Mouse (Mus musculus): ENCODE data around the gene Mog. TPM values are rescaled to one million over a fixed set of nuclear protein-coding genes. Genes with fewer than 3 reads are reported as not detected.

Gene Mog
- total RNA-seq (2021) (not detected), polyA plus RNA-seq (2012; rRNA removed) (0.09 TPM in 1 of 2 replicates, not detected in the other)
- long read RNA-seq, result 0 reads

DNA sequence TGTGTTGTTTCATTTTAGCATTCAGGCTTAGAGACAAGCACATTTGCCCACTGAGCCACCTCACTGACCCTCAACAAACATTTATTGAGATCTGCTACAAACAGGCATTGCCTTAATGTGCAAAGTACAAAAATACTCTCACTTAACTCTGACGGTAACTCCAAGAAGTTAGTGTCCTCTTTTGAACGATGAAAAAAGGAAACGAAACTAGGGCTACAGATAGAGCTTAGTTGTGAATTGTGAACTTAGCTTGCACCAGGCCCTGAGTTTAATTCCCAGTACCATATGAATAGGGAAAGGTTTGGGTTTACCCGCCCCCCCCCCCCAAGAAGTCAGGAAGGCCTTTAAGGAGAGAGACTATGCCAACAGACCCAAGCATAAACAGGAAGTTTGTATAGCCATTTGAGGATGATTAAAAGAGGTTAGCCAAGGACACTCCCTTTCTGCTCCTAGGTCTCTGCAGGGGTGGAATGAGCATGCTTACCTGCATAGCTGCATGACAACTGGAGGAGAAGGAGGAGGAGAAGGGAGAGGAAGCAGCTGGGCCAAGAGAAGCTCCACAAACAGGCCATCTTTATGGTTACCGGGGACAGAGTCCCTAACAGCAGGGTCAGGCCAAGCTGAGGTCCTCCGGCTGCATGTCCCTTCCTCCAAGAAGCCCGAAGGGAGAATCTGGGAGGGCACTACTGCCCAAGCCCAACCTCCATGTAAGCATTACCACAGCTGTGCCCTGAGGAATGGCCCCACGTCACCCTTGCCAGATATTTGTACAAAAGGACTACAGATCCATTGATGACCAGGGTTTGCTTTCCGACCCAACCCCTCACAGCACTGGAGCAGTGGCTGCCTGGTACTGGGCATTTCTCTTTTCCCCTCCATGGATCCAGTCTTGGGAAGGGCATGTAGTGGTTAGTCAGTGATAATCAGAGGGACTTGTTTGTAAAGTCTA, at the start of gene Mog:
Mog (minus strand) TSS at position 771 of the 949 bp plus-strand sequence.
- TF ChIP-seq EP300 (IDR thresholded peaks at IDR 0.05; ENCODE audit: insufficient read depth, low read depth, low read length) (no peak), POLR2A (IDR thresholded peaks at IDR 0.05; ENCODE audit: insufficient read depth, low read depth, low read length) (no peak), CTCF (IDR thresholded peaks at IDR 0.05) (no peak)
- intact Hi-C loops (cut with DNase I), result no loop called here
- WGBS, result 72% methylated on average over 9 of the region's 9 CpGs

DNA sequence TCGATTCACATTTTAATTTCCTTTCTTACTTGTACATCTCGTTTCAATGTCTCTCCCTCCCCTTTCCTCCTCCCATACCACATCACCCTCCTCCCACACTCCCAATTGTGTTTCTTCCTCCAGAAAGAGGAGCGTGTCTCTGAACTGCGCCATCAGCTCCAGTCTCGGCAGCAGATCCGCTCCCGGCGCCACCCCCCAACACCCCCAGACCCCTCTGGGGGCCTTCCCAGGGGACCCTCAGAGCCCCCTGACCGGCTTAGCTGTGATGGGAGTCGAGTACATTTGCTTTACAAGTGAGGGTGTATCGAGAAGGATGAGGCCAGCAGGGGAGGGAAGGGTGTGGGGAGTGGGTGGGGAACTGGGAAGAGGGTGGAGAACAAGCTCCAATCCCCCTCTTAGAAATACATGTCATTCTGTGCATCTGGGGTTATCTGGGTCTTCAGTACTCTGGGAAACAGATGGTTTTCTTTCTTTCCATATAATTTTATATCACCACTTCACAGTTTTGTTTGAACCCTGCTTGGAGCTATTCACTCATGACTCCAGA, 49.6 kb upstream of the Mog start:
- H3K4me1 ChIP-seq (ENCODE audit: control insufficient read depth, insufficient read depth, low read length), result no peaks in the 10 kb centered on the region
- no peaks in the 10 kb centered on the region for H3K27me3 ChIP-seq (ENCODE audit: control insufficient read depth, insufficient read depth, low read length)
- no peaks in the 10 kb centered on the region for H3K79me2 ChIP-seq (replicated peaks; ENCODE audit: control insufficient read depth, insufficient read depth, low read length)
- DNase-seq, result no peak
- no peaks in the 10 kb centered on the region for H3K36me3 ChIP-seq (ENCODE audit: control insufficient read depth, insufficient read depth, low read length)
- TF ChIP-seq CTCF (IDR thresholded peaks at IDR 0.05), result no peak
- TF ChIP-seq POLR2A (IDR thresholded peaks at IDR 0.05; ENCODE audit: insufficient read depth, low read depth, low read length), result no peak
- TF ChIP-seq EP300 (IDR thresholded peaks at IDR 0.05; ENCODE audit: insufficient read depth, low read depth, low read length), result no peak
- no peak overlapping the region for H3K4me3 ChIP-seq
- no peak overlapping the region for H3K9ac ChIP-seq (ENCODE audit: low read depth, low read length)
- 63% methylated on average over 11 of the region's 11 CpGs for WGBS
- no peak overlapping the region for H3K27ac ChIP-seq
- intact Hi-C loops (cut with DNase I), result no loop called here

More for the DNA sequence above, at the start of gene Mog:
- Histone ChIP-seq H3K79me2 (replicated peaks; ENCODE audit: control insufficient read depth, insufficient read depth, low read length) (no peaks in the 10 kb centered on the region), H3K27ac (no peak within 1 kb of the TSS), H3K27me3 (ENCODE audit: control insufficient read depth, insufficient read depth, low read length) (no peaks in the 10 kb centered on the region), H3K4me1 (ENCODE audit: control insufficient read depth, insufficient read depth, low read length) (no peaks in the 10 kb centered on the region), H3K4me3 (no peak within 1 kb of the TSS), H3K36me3 (ENCODE audit: control insufficient read depth, insufficient read depth, low read length) (no peaks in the 10 kb centered on the region), H3K9ac (ENCODE audit: low read depth, low read length) (no peak within 1 kb of the TSS)
- DNase-seq, result peak in 1 of 2 experiments; percentile 16

DNA sequence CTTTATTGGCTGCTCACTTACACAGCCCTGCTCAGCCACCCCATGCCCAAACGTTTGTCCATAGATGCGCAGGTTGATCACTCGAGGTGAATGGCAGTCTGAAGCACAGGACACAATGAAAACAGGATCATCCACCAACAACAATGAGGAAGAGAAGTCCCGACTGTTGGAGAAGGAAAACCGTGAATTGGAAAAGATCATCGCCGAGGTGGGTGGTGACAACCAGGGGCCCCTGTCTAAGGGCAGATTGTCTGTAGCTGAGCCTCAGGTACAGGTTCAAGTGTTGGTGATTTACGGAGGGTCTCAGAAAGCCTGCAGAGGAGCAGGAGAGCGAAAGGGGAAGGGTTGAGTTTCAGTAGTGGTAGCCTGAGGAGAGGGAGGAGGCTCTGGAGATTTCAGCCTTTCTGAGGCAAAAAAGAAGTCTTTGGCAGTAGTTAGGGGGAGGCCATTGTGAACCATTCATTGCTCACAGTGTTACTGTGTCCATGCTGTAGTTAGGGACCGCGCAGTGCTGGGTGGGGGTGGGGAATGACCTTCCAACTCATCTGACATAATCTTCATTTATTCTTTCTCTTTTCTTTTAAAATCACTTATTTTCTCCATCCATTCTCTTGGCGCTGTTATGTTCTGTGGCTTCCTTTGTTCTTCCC, 49.0 kb upstream of the Mog start:
- 82% methylated on average over 12 of the region's 12 CpGs for WGBS
- intact Hi-C loops (cut with DNase I), result no loop called here
- Histone ChIP-seq H3K79me2 (replicated peaks; ENCODE audit: control insufficient read depth, insufficient read depth, low read length) (no peaks in the 10 kb centered on the region), H3K9ac (ENCODE audit: low read depth, low read length) (no peak overlapping the region), H3K27ac (no peak overlapping the region), H3K4me1 (ENCODE audit: control insufficient read depth, insufficient read depth, low read length) (no peaks in the 10 kb centered on the region), H3K27me3 (ENCODE audit: control insufficient read depth, insufficient read depth, low read length) (no peaks in the 10 kb centered on the region), H3K36me3 (ENCODE audit: control insufficient read depth, insufficient read depth, low read length) (no peaks in the 10 kb centered on the region), H3K4me3 (no peak overlapping the region)
- no peak for DNase-seq
- TF ChIP-seq EP300 (IDR thresholded peaks at IDR 0.05; ENCODE audit: insufficient read depth, low read depth, low read length) (no peak), POLR2A (IDR thresholded peaks at IDR 0.05; ENCODE audit: insufficient read depth, low read depth, low read length) (no peak), CTCF (IDR thresholded peaks at IDR 0.05) (no peak)

DNA sequence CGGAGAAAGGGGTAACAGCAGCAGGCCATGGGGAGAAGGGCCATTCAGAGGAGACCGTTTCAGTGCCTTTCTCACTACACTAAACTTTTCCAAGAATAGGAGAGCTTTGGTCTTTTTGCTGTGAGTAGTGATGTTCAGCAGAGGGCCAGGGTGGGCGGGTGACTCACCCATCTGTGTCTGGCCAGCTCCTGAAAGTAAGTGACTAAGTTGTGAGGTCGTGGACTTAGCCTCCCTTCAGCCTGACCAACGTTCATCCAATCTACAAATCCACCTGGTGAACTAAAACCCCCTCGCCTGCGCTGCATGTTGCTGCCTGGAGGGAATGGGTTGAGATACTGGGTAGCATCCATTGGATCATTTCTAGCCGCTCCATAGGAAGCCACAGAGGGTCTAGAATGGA, 46.9 kb upstream of the Mog start:
- no peaks in the 10 kb centered on the region for H3K36me3 ChIP-seq (ENCODE audit: control insufficient read depth, insufficient read depth, low read length)

DNA sequence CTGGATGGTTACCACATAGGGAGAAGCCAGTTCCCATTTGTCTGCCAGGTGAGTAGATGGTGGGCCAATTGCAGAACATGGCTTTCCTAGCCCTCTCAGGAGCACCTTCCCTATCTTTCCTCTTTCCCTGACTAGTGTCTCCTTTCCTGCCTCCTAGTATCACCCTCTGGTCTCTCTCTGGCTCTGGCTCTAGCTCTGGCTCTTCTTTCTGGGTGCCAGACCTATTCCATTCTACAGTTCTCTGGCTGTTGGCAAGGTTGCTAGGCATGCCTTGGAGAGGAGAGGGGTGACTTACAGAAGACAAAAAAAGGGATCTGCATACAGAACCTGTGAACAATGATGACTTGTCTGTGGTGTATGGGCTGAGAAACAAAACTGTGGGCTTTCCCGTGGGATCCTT, 44.7 kb upstream of the Mog start:
- no peak overlapping the region for H3K27ac ChIP-seq
- TF ChIP-seq POLR2A (IDR thresholded peaks at IDR 0.05; ENCODE audit: insufficient read depth, low read depth, low read length) (no peak), EP300 (IDR thresholded peaks at IDR 0.05; ENCODE audit: insufficient read depth, low read depth, low read length) (no peak), CTCF (IDR thresholded peaks at IDR 0.05) (no peak)
- H3K36me3 ChIP-seq (ENCODE audit: control insufficient read depth, insufficient read depth, low read length), result no peaks in the 10 kb centered on the region
- no peaks in the 10 kb centered on the region for H3K27me3 ChIP-seq (ENCODE audit: control insufficient read depth, insufficient read depth, low read length)
- no peak overlapping the region for H3K4me3 ChIP-seq
- 85% methylated on average over 1 of the region's 1 CpGs for WGBS
- no peak for DNase-seq
- intact Hi-C loops (cut with DNase I), result no loop called here
- H3K4me1 ChIP-seq (ENCODE audit: control insufficient read depth, insufficient read depth, low read length), result no peaks in the 10 kb centered on the region
- no peaks in the 10 kb centered on the region for H3K79me2 ChIP-seq (replicated peaks; ENCODE audit: control insufficient read depth, insufficient read depth, low read length)
- no peak overlapping the region for H3K9ac ChIP-seq (ENCODE audit: low read depth, low read length)

More for the DNA sequence above, 46.9 kb upstream of the Mog start:
- intact Hi-C loops (cut with DNase I), result no loop called here
- Histone ChIP-seq H3K79me2 (replicated peaks; ENCODE audit: control insufficient read depth, insufficient read depth, low read length) (no peaks in the 10 kb centered on the region), H3K4me3 (no peak overlapping the region), H3K27me3 (ENCODE audit: control insufficient read depth, insufficient read depth, low read length) (no peaks in the 10 kb centered on the region), H3K27ac (no peak overlapping the region), H3K9ac (ENCODE audit: low read depth, low read length) (no peak overlapping the region), H3K4me1 (ENCODE audit: control insufficient read depth, insufficient read depth, low read length) (no peaks in the 10 kb centered on the region)
- 78% methylated on average over 8 of the region's 8 CpGs for WGBS
- TF ChIP-seq EP300 (IDR thresholded peaks at IDR 0.05; ENCODE audit: insufficient read depth, low read depth, low read length) (no peak), CTCF (IDR thresholded peaks at IDR 0.05) (no peak), POLR2A (IDR thresholded peaks at IDR 0.05; ENCODE audit: insufficient read depth, low read depth, low read length) (no peak)
- DNase-seq, result no peak
